Mouse (Mus musculus): ENCODE results near the gene Tnni2.
"Not testable (repeated sequence)": the region's sequence is repeated elsewhere in the genome, so short reads cannot be mapped to it uniquely, and the experiment has no call there.

The Tnni2 gene

DNA sequence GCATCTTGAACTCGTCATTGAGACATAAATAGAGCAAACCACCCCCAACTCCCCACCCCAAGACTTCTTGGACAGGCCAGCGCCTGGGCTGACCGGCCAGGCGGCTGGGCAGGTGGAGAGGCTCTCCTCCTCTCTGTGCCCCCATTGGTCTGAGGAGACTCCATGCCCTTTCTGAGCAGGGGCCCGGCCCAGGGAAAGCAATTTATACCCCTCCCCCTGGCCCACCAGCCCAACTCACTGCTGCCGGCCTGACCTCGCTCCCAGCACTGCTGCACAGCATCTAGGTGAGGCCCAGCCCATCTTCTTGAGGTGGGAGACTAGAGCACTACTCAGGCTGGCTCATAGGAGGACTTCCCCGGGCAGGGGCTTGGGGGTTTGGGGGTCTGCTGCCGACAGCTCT lies at the start of gene Tnni2:
Tnni2 (plus strand) TSS at position 224 of the 400 bp plus-strand sequence.
- DNase-seq = no peak

DNA sequence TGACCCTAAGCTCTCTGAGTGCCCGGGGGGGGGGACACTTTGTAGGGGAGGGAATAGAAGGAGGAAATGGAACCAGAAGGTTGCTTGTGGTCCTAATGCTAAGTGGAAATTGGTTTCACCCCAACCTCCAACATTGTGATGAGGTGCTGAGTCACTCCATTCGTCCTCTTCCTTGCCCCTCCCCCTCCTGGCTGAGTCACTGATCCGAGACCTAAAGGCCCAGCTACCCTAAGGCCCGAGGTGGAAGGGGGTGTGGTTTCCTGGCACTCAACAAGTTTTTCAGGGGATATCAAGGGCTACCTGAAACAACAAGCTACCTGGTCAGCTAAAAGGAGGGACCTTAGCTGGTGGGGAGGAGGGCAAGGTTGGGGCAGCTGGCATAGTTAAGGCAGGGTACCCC lies 48.4 kb upstream of the Tnni2 start:
- DNase-seq = peak; percentile 36

DNA sequence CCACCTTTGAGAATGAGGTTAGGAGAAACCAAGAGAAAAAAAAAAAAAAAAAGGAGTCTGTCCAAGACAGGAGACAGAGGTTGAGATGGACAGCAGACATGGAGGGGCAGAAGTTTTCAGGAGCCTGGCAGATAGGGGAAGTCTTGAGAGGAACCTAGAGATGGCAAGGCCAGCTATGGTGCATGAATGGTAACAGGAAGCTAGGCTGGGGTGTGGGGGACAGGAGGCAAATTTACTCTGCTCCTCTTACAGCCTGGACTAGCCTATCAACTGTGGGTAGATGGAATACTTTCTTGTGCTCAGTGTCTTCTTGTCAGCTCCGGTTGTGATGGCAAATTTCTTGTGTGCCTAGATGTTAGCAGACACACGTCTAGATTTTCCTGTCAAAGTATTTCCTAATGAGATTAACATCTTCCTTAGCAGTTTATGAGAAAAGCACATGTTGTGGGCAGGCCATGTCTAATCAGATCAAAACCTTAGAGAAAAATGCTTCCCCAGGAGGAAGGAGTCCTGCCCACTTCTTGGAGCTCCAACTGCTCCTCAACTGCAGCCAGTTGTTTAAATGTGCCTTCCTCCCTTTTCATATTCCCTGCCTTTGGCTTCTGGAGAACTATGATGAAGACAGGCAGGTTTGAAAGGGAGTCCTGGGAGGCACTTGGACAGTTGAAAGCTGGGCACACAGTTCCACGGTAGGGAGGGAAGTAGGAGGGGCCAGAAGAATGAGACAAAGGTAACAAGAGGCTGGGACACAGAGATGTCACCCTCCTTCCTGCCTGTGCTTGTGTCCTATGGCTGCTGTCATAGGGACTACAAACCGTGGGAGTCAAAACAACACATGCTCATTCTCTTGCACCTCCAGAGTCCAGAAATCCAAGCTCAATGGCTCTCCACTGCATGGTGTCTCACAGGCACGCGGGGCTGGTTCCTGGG lies 47.1 kb upstream of the Tnni2 start:
- no peak for DNase-seq

DNA sequence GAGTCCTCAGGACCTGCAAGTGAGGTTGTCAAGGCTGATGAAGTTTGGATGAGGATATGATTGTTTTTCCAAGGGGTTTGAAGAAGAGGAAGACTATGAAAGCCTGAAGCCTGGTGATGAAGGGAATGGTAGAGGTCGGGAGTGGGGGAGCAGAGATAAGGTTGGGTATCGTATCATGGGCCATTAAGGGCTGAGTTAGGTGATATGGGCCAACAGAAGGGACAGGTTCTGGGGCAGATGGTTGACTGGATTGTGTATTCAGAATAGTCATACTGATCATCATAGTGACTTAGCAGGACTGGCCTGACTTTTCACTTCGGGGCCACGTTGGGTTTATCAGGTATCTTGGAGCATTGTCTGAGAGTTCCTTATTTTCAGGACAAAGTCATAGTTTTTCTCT lies 46.1 kb upstream of the Tnni2 start:
- no peak for DNase-seq

DNA sequence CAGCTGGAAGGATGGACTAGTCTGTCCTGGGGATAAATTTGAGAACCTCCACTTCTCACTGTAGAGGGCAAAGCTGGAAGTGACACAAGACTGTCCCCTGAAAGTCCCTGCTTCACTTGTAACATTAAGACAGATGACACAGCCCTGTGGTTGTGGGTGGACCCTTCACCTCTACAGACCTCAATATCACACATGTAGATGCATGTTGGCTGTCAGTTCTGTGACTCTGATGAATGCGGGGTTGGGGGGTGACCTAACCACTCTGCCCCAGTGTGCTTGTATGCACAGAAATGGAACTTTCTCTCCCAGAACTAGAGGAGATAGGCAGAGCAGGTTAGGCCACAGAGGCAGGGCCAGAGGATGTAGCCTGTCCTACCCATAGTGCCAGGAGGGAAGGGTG lies 45.0 kb upstream of the Tnni2 start:
- DNase-seq = no peak

DNA sequence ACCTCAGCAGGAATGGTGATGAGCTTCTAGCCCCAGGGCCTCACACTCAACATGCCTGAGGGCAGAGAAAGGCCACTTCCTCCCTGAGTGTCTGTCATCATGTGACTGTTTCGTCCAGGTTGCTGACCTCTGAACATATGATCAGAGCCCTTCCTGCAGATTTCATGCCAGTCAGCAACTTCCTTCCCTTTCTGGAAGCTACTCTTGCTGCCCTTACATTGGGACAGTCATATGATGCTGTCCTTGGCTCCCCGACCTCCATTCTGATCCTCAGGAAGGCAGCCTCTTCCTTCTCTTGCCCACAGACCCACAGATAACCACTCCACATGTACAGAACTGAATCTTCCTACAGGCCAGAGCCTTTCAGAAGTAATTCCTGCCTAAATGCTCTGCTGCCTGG lies 43.6 kb upstream of the Tnni2 start:
- no peak for DNase-seq

DNA sequence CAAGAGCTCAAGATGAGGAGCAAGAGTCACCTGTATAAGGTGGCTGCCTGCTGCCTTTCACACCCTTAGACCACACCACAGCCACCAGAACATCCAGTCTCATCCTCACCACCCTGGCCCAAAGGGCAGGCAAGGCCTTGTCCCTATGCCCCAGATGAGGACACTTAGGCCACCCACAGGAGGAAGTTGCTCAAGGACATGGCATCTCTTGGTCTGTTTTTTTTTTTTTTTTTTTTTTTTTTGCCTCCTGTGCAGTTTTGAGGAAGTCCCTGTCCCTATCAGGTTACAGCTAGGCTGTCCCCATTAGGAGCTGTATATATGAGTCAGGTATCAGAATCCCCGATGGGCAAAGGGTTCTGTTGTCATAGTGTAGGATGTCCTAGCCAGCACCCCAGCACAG lies 42.4 kb upstream of the Tnni2 start:
- DNase-seq = no peak

DNA sequence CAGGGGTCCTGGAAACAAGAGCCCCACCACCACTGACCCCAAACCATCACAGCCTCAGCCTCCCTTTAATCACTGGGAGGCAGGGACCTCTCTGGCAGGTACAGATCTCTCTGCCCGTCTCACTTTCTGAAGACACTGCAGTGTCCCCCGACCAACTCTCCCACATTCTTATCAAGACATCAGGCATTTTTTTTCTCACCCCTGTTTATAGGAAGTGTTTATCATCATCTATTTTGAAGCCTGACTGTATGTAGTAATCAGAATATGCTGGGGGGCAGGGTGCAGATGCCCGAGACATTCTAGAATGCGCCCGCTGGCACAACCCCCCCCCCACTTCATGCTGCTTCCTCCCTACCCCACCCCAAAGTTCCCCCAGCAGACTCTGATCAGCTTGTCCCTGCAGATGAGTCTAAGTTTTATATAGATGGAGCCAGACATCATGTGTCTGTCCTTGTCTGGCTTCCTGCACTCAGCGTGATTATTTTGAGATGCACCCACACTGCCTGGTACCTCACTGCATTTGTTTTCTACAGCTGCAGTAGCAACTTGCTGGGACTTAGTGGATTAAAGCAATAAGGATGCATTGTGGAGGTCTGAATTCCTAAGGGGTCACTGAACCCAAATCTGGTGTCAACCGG lies 41.4 kb upstream of the Tnni2 start:
- DNase-seq = no peak

DNA sequence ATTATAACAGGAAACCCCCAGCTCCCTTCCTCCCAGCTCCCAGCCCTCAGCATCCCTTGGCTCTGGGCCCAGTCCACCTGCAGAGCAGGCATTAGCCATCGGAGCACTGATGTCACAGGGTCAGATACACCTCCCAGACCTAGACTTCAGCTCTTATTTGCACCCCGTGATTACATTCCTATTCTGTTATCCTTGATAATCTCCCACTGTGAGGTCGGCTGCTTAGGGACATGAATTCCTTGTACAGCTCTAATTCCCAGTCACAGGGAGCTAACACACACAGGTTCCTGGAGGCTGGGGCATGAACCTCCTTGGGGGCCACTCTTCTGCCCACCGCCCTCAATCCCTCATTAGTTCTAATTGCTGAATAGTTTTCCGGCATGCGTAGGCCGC lies 40.9 kb upstream of the Tnni2 start:
- DNase-seq = no peak

DNA sequence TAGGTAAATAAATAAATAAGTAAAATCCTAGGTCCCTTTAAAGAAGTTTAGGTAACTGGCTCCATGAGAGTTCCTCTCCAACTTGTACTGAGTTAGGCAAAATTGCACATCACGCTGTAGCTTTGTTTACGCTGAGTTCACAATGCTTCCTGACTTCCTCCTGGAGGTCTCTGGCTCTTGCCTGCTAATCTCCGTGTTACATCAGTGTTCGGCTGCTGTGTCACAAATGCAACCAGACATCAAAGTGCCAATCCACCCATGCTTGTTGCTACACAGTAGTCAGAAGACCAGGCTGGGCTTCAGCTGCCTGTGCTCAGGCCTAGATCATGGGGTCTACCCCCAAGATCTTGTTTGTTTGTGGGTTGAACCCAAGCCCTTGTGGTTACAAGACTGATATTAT lies 38.0 kb upstream of the Tnni2 start:
- no peak for DNase-seq

DNA sequence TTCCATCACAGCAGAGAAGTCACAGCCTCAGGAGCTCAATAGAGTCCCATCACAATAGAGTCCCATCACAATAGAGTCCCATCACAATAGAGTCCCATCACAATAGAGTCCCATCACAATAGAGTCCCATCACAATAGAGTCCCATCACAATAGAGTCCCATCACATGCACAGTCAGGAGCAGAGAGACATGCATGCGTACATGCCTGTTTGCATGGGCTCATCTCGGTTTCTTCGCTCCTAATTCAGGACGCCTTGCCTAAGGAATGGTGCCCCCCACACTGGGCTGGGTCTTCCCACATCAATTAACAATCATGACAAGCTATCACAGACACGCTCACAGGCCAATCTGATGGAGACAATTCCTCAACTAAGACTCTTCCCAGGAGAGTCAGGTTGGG lies 36.5 kb upstream of the Tnni2 start:
- DNase-seq = not testable (repeated sequence)

DNA sequence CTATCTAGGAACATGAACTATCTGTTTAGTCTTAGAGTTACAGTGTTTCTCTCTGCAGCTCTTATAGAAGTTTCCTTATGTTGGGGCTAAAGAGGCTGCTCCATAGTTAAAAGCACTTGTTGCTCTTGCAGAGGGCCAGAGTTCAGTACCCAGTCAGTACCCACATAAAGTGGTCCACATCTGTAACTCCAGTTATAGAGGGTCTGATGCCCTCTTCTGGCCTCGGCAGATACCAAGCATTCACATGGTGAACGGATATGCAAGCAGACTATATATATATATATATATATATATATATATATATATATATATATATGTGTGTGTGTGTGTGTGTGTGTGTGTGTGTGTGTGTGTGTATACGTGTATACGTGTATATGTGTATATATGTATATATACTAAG lies 33.7 kb upstream of the Tnni2 start:
- no peak for DNase-seq

DNA sequence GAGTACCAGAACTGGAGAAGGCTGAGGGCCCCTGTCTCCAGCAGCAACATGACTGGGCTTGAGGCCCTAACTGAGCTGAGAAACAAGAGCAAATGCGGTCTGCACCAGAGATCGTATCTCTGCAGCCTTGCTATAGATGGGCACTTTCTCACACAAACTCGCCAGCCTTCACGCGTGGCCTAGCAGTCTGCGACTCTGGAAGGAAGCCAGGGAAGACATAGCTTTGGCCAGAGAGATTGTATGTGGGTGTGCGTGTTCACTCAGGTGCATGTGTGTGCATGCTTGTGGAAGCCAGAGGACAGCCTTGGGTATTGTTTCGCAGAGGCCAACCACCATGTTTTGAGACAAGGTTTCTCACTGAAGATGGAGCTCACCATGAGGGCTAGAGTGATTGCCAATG lies 32.9 kb upstream of the Tnni2 start:
- no peak for DNase-seq

DNA sequence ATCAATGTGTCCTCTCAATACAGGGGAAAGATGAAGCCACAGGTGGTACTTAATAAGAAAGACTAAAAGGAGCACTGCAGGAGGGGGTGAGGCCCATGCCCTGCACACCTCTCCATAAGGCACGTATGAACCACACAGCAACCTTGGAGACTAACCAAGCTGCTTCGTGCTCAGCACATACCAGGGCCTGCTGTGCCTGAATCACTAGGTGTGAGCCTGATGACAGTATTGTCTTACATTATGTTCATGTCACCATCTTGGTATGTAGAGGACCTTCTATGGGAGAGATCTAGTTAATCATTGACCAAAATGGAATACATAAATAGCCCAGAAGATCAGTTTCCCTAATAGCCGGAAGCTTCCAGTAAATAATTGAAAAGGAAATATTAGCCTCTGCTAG lies 32.0 kb upstream of the Tnni2 start:
- DNase-seq = no peak

DNA sequence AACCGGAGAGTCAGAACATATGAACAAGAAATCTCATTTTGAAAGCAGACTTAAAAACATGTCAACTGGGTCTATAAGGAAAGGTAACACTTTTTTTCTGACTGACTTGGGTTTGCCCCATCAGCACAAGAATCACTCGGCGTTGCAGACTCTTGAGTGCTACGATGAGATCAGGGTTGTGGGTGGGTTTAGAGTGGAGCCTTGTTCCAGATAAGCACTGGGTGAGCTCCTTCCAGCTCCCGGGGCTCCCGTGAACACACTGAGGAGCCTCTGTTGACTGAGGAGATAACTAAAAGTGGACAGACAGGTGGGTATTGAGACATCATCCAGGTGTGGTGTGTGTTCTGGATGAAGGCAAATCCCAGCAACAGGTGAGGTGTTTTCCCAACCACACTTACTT lies 28.3 kb upstream of the Tnni2 start:
- no peak for DNase-seq

DNA sequence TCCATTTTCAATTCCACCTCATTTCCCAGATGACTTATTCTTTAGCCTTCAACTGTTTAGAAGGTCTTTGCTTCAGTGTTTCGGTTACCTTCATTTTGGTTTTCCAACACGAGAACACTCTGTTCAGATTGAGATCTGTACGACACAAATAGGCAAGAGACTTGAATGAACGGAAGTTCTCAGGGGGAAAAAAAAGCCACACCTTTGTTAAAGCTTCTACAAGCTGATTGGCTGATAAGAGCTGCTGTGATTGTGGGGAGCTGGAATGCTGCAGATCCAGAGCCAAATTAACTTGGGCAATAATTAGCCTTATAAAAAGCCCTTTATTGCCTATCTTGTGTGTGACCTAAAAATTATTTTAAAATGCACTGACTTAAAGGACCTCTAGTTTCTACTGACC lies 26.3 kb upstream of the Tnni2 start:
- no peak for DNase-seq

DNA sequence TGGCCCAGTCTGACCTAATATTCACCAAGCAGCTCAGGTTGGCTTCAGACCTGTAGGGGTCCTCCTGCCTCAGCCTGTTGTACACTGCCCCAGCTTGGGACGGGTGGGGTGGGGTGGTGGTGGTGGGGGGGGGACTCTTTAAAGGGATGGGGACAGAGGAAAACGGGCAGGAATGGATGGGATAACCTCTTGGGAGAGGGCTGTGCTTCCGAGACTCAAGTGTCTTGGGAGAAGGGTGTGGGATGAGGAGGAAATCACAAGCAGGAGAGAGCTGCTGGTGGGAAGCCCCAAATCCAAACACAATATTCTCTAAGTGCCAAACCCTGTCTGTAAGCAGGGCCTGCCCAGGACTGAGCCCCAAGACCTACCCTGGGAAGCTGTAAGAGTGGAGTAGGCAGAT lies 25.4 kb upstream of the Tnni2 start:
- DNase-seq = no peak

DNA sequence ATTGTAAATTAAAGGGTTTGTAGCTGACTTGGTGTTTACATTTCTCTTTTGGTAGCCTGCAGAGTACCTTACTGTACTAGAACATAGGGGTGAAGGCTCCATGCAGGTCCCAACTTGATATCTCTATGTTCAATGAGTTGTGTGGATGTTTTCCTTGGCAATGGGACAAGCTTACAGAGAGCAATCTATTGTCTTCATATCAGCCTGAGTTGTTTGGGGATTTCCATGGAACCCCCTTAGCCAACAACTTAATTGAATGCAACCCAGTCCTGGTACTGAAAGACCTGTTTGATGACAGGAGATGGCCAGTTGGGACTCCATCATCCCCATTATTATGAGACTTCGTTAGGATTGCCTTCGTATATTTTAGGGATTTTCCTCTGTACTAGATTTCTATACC lies 23.6 kb upstream of the Tnni2 start:
- no peak for DNase-seq

DNA sequence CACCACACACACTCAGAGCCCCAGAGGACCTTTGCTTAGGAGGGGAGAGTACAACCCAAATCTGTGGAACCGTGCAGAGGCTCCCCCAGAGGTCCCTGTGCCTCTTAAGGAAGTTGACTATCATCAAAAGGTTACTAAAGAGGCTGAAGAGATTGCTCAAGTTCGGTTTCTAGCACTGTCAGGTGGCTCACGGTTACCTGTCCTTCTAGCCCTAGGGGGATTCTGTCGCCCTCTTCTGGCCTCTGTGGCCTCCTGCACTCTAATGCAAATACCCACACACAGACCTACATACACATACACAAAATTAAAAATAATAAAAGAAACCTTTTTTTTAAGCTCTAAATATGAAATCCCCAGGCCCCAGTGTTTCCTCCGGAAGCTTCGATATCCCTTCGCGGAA lies 22.9 kb upstream of the Tnni2 start:
- no peak for DNase-seq

DNA sequence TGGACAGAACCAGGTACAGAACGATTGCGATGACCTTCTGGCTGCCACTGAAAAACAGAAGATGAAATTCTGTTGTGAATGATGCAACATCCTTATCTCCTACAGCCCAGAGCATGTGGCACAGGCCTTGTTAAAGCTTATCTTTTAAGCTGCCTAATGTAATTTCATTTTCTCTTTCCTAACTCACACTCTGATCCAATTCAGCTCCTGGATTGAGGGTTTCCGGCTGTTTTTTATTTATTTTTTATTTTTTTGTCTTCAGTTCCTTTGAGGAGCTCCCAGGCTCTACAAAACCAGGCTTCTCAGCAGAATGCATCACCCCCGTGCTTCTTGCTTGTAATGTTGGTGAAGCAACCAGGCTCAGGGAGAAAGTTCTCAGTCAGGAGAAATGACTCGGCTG lies 21.7 kb upstream of the Tnni2 start:
- DNase-seq = no peak

DNA sequence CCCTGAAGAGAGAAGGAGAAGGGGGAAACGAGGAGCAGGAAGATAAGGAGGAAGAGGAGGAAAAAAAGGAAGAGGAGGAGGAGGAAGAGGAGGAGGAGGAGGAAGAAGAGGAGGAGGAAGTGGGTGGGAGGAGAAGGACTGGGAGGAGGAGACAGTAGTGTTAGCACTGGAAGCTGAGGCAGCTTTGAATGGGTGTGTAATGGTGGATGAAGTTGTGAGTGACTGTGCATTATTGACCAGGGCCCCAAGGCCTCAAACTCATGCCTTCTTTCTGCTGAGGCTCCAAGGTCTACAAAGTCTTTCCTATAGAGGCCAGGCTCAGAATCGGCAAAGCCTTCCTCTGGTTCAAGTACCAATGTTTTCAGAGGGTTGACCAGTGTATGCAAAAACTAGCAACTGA lies 19.8 kb upstream of the Tnni2 start:
- no peak for DNase-seq

DNA sequence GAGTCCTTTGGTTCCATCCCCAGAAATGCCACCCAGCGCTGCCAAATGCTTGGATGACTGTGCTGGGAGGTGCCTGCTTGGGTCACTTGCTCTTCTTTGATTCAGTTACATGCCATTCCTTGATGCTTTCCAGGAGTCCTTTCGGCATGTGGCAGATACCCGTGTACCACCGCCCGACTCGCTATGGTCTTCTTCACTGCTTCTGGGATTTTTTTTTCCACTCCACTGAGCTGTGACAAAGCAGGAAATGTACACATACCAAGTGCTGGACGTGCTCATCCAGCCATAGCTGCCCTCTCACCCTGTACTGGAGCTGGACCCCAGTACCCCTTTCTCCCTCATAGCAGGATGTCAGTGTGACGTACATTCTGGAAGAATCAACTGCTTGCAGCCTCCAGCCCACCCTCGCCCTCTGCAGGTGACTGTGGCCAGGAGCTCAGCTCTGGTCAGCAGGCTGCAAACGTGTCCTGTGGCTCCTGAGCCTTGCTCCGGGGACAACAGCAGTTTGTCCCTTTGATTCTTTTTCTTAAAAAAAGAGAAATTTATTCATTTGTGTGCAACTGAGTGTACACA lies 15.9 kb upstream of the Tnni2 start:
- DNase-seq = peak; percentile 61

DNA sequence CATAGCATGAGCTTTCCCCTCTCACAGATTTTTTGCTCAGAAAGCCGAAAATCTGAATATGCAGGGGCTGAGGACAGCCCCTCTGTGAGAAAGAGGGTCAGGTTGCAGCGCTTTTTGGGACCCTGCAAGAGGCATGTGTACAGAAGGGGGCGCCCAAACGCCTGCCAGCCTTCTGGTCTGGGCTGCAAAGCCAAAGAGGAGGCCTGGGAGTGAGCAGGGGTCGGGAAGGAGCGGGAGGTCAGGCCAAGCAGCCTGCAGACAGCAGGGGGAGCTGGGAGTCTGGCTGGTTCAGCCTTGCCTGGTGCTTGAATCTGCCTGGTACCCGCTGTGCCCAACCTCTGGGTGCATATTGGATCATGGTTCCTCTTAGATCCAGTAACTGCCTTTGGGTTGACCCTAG lies 13.4 kb upstream of the Tnni2 start:
- DNase-seq = peak; percentile 74

DNA sequence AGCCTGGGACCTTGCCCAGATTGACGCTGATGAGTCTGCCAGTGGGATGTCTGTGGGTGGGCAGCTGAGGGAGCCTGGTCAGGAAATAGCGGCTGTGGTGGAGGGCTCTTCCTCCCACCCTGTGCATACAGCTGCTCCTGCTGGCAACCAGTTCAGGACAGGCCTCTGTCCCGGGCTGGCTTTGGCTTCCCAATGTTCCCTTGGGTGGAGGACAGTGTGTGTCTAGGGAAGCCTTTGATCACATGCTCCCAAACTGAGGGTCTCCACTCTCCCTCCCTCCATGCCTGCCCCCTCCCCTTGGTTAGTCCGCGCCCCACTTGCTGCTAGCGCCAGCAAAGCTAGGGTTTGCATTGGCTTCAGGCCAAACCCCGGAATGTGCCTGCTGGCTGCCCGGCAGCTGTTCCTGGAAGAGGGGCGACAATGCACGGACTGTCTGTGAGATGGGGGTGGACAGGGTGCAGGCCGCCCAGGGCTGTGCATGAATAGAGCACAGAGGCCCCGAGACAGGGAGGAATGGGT lies 11.4 kb upstream of the Tnni2 start:
- peak; percentile 87 for DNase-seq
